Mouse (Mus musculus) stomach, embryonic 14.5 days (tissue): Measurements from ENCODE around the gene Alb. TPM values are rescaled to one million over a fixed set of nuclear protein-coding genes. Genes with fewer than 3 reads are reported as not detected.
A peak's percentile ranks its signal among the peaks of the same experiment; 100 is the strongest.

Source experiments
- ATAC-seq: fragments of 200-750 bp; cut with Nextera tagmentation; 2 replicates; pipeline ENCODE4 v1.8.0; 2017; ENCODE audit warnings: low read depth, moderate TSS enrichment; ENCODE audit not compliant: insufficient number of reproducible peaks, insufficient read depth, low FRiP score
- H3K27ac ChIP-seq: fragments of 300-500 bp; sonication (generic); 2 replicates; pipeline ENCODE4 v1.5.1; 2014; ENCODE audit warnings: mild to moderate bottlenecking, low read length, moderate library complexity, mixed read lengths
- H3K27me3 ChIP-seq: fragments of 300-500 bp; sonication (generic); 2 replicates; pipeline ENCODE4 v1.6.1; 2014; ENCODE audit warnings: low read length, control low read depth, mixed read lengths; ENCODE audit not compliant: control insufficient read depth, insufficient read depth
- H3K36me3 ChIP-seq: fragments of 300-500 bp; sonication (generic); 2 replicates; pipeline ENCODE4 v1.6.1; 2014; ENCODE audit warnings: mild to moderate bottlenecking, control low read depth, low read length, moderate library complexity, mixed read lengths; ENCODE audit not compliant: control insufficient read depth, insufficient read depth
- H3K4me1 ChIP-seq: fragments of 300-500 bp; sonication (generic); 2 replicates; pipeline ENCODE4 v1.6.1; 2014; ENCODE audit warnings: low read length, control low read depth, mixed read lengths; ENCODE audit not compliant: control insufficient read depth, insufficient read depth
- H3K4me2 ChIP-seq: fragments of 300-500 bp; sonication (generic); replicated peaks from 2 replicates; pipeline ENCODE4 v1.6.1; 2014; ENCODE audit warnings: low read depth, low read length, control low read depth
- H3K4me3 ChIP-seq: fragments of 300-500 bp; sonication (generic); 2 replicates; pipeline ENCODE4 v1.5.1; 2014; ENCODE audit warnings: low read depth, low read length, control low read depth
- H3K9ac ChIP-seq: fragments of 300-500 bp; sonication (generic); replicated peaks from 2 replicates; pipeline ENCODE4 v1.6.1; 2014; ENCODE audit warnings: low read depth, mild to moderate bottlenecking, control low read depth, low read length, moderate library complexity, mixed read lengths
- H3K9me3 ChIP-seq: fragments of 300-500 bp; sonication (generic); 2 replicates; pipeline ENCODE4 v1.6.1; 2016; ENCODE audit warnings: low read depth, low read length, control low read depth; ENCODE audit not compliant: control insufficient read depth
- WGBS: fragments of 180-500 bp; shearing (Covaris S2); extraction: QIAGEN DNeasy Blood & Tissue Kit; methylation state at CpG from one replicate; pipeline ENCODE4 v1.1.7; 2014; 5-methylcytosine and 5-hydroxymethylcytosine counted together
- polyA plus RNA-seq: library from polyadenylated mRNA; unstranded; fragments of >200 nt; fragmentation: Nextera tagmentation; extraction: Ambion mirVana; gene quantifications from 2 replicates; pipeline ENCODE4 v1.2.1, GENCODE M21; 2014

Gene Alb
- polyA plus RNA-seq = 1.8 and 4.8 TPM in 2 replicates

DNA sequence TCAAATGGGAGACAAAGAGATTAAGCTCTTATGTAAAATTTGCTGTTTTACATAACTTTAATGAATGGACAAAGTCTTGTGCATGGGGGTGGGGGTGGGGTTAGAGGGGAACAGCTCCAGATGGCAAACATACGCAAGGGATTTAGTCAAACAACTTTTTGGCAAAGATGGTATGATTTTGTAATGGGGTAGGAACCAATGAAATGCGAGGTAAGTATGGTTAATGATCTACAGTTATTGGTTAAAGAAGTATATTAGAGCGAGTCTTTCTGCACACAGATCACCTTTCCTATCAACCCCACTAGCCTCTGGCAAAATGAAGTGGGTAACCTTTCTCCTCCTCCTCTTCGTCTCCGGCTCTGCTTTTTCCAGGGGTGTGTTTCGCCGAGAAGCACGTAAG is at the start of gene Alb:
Gene Alb (plus strand): TSS at position 279 of the 400 bp plus-strand sequence.
- H3K36me3 ChIP-seq = no peaks in the 10 kb centered on the region
- 80% methylated on average over 8 of the region's 8 CpGs for WGBS
- no peak for ATAC-seq
- no peak within 1 kb of the TSS for H3K9ac ChIP-seq
- no peak within 1 kb of the TSS for H3K4me3 ChIP-seq
- H3K27me3 ChIP-seq = no peaks in the 10 kb centered on the region
- H3K4me2 ChIP-seq = no peak within 1 kb of the TSS
- H3K4me1 ChIP-seq = no peaks in the 10 kb centered on the region
- H3K9me3 ChIP-seq = no peaks in the 10 kb centered on the region
- no peak within 1 kb of the TSS for H3K27ac ChIP-seq

DNA sequence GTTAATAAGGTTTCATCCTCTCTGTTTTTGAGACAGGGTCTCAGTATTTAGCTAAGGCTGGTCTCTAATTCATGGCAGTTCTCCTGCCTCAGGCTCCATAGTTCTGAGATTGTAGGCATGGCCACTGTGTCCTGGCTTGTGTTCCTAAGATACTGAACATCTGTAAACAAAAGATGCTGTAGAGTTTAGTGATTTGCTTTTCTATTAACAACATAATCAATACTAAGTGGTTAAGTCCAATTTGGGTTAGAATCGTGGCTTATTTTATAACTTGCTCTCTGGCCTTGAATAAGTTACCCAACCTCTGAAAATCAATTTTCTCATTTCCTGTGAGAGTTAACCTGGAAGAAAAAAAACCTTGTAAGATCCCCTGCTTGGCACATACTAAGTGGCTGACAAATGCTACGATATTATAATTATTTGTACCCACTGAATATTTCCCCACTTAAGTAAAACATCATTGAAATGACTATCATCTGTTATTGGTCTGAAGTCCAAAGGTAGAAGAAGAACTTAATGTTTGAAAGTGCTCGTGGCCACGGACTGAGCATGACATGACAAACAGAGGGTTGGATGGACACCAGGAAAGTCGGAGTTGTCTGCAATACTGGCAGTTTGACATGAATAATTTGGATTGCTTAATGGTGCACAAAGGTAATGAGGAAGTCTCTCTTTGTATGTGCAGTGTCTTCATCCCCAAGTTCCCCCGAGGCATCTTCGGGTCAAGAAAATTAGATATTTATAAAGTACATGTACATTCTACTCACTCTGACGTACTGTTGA is 46.4 kb upstream of the Alb start:
- Histone ChIP-seq H3K9me3 (no peaks in the 10 kb centered on the region), H3K4me2 (no peak overlapping the region), H3K4me3 (no peak overlapping the region), H3K9ac (no peak overlapping the region), H3K27me3 (no peaks in the 10 kb centered on the region), H3K4me1 (0 out of 2 replicates have a peak, but pooled peaks cover 3% of the 10 kb centered on the region), H3K36me3 (no peaks in the 10 kb centered on the region), H3K27ac (no peak overlapping the region; the same call in 1 of the 2 replicates)
- ATAC-seq = no peak
- WGBS = 61% methylated on average over 8 of the region's 8 CpGs

DNA sequence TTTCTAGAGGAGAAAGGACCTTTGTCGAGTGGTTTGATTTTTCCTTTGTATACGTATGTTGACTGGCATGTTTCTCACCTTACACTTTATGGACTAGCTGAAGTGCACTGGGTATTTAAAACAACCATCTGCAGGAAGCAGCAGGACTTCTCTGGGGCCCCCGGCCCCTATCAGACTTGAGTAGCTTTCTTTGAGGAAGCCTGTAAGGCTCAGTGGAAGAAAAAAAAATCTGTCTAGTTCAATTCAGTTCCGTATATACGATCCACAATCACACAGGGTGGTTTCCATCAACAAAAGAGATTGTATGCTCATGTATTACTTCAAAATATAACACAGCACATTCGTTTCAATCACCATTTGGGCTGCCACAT is 45.8 kb upstream of the Alb start:
- H3K36me3 ChIP-seq = no peaks in the 10 kb centered on the region
- H3K9ac ChIP-seq = no peak overlapping the region
- WGBS = 27% methylated on average over 6 of the region's 6 CpGs
- ATAC-seq = no peak
- no peaks in the 10 kb centered on the region for H3K27me3 ChIP-seq
- 0 out of 2 replicates have a peak, but pooled peaks cover 3% of the 10 kb centered on the region for H3K4me1 ChIP-seq
- no peak overlapping the region for H3K4me3 ChIP-seq
- H3K4me2 ChIP-seq = no peak overlapping the region
- H3K27ac ChIP-seq = no peak overlapping the region; the same call in 1 of the 2 replicates
- H3K9me3 ChIP-seq = no peaks in the 10 kb centered on the region

DNA sequence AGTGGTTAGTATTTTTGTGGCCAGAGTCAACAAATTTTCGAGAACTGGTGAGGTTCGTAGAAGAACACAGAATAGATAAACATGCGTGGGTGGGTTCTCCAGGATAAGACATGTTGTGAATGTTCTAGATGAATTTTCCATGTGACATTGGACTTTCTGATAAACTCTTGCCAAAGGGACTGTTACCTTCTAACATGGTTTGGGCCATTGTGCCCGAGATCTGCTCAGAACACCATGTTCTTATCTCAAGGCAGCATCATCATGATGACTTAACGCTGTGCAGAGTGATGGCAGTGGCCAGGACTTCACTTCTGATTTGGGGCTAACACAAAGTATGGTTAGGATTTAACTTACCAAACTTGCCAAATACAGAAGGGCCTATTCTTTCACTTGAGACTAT is 36.1 kb upstream of the Alb start:
- H3K27ac ChIP-seq = no peak overlapping the region
- no peaks in the 10 kb centered on the region for H3K27me3 ChIP-seq
- H3K4me1 ChIP-seq = no peaks in the 10 kb centered on the region
- ATAC-seq = no peak
- 80% methylated on average over 5 of the region's 5 CpGs for whole genome bisulfite sequencing
- no peak overlapping the region for H3K4me2 ChIP-seq
- H3K4me3 ChIP-seq = no peak overlapping the region
- no peak overlapping the region for H3K9ac ChIP-seq
- no peaks in the 10 kb centered on the region for H3K36me3 ChIP-seq
- no peaks in the 10 kb centered on the region for H3K9me3 ChIP-seq

DNA sequence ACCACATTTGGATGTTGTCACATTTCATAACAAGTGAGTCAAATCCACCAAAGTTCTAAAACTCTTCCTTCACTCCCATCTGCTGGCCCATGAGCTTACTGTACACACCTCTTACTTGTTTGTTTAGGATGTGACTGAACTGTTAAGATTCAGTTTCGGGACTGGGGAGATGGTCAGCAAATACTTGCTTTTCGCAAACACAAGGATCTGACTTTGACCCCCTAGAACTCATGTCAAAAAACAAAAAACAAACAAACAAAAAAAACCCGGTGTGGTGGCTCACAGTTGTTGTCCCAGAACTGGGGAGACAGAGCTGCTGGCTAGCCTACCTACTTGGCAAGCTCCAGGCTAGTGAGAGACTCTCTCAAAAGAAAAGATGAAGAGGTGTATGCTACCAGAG is 35.5 kb upstream of the Alb start:
- ATAC-seq = no peak
- WGBS = 78% methylated on average over 3 of the region's 3 CpGs
- Histone ChIP-seq H3K4me2 (no peak overlapping the region), H3K9me3 (no peaks in the 10 kb centered on the region), H3K27ac (no peak overlapping the region), H3K9ac (no peak overlapping the region), H3K4me3 (no peak overlapping the region), H3K4me1 (no peaks in the 10 kb centered on the region), H3K36me3 (no peaks in the 10 kb centered on the region), H3K27me3 (no peaks in the 10 kb centered on the region)

DNA sequence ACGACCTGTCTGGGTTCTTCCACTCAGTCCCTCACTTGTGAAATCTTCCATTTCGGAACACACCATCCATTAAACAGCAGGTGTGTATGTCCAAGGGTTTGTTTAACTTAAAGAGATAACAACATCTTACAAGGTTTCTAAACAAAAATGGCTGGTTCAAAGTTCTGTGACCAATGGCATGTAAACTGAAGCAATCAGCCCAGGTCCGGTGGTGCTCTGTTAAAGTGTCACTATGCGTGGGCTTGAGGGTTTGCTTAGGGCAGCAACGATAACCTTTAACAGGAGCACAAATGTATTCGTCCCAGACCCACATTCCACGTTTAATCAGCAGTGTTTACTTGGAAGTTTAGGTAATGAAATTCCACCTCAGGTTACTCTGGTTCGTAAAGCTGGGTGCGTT is 29.6 kb upstream of the Alb start:
- Histone ChIP-seq H3K27ac (no peak overlapping the region), H3K4me3 (no peak overlapping the region), H3K27me3 (no peaks in the 10 kb centered on the region), H3K4me2 (no peak overlapping the region), H3K9me3 (no peaks in the 10 kb centered on the region), H3K36me3 (no peaks in the 10 kb centered on the region), H3K4me1 (no peaks in the 10 kb centered on the region), H3K9ac (no peak overlapping the region)
- WGBS = 25% methylated on average over 9 of the region's 9 CpGs
- 0 out of 2 replicates have a peak, but pooled peaks have one; percentile 61 for ATAC-seq

DNA sequence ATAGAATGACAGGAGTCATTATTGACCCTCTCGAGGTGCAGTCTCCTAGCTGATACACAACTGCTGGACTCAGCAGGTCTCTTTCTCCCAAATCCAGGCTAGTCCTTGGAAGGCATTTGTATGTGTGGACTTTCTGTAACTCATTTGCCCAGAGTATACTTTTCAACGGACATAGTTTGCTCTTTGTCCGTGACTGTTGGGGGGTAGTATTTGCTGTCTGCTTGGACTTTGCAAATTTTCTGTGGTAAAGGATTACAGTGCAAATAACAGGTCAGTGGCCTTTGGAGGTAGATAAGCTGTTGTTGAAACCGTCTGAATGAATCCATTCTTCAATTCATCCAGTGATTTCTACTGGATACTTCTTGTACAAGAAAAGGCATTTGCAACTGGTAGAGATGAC is 21.5 kb upstream of the Alb start:
- no peaks in the 10 kb centered on the region for H3K36me3 ChIP-seq
- no peak overlapping the region for H3K27ac ChIP-seq
- ATAC-seq = peak; percentile 46; the same call in 1 of the 2 replicates
- H3K9ac ChIP-seq = no peak overlapping the region
- no peaks in the 10 kb centered on the region for H3K9me3 ChIP-seq
- no peaks in the 10 kb centered on the region for H3K27me3 ChIP-seq
- 58% methylated on average over 4 of the region's 4 CpGs for WGBS
- no peak overlapping the region for H3K4me2 ChIP-seq
- no peak overlapping the region for H3K4me3 ChIP-seq
- no peaks in the 10 kb centered on the region for H3K4me1 ChIP-seq

DNA sequence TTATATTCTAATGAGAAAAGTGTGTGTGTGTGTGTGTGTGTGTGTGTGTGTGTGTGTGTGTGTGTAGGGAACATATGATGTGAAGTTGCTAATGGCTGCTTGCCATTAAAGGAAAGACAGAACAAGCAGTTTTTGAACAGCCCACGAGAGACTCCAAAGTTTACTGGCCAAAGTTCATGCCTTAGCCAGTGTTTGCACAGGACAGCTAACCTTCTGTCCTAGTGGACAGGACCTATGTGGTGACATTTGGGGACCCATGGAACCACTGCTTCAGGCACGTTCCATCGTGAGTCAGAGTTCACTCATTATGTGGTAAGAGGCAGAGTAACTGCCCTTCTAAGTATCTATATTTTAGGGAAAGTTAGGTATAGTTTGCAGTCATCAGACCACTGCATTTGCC is 13.1 kb upstream of the Alb start:
- no peak overlapping the region for H3K4me3 ChIP-seq
- no peak overlapping the region for H3K27ac ChIP-seq
- 73% methylated on average over 3 of the region's 3 CpGs for WGBS
- H3K4me2 ChIP-seq = no peak overlapping the region
- no peaks in the 10 kb centered on the region for H3K9me3 ChIP-seq
- no peaks in the 10 kb centered on the region for H3K4me1 ChIP-seq
- ATAC-seq = no peak
- no peak overlapping the region for H3K9ac ChIP-seq
- no peaks in the 10 kb centered on the region for H3K36me3 ChIP-seq
- H3K27me3 ChIP-seq = no peaks in the 10 kb centered on the region

DNA sequence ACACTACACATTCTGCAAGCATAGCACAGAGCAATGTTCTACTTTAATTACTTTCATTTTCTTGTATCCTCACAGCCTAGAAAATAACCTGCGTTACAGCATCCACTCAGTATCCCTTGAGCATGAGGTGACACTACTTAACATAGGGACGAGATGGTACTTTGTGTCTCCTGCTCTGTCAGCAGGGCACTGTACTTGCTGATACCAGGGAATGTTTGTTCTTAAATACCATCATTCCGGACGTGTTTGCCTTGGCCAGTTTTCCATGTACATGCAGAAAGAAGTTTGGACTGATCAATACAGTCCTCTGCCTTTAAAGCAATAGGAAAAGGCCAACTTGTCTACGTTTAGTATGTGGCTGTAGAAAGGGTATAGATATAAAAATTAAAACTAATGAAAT is 10.7 kb upstream of the Alb start:
- H3K4me3 ChIP-seq = no peak overlapping the region
- no peak overlapping the region for H3K9ac ChIP-seq
- H3K4me1 ChIP-seq = no peaks in the 10 kb centered on the region
- H3K27ac ChIP-seq = no peak overlapping the region
- no peaks in the 10 kb centered on the region for H3K36me3 ChIP-seq
- no peak overlapping the region for H3K4me2 ChIP-seq
- 70% methylated on average over 5 of the region's 5 CpGs for whole genome bisulfite sequencing
- no peaks in the 10 kb centered on the region for H3K9me3 ChIP-seq
- no peaks in the 10 kb centered on the region for H3K27me3 ChIP-seq
- no peak for ATAC-seq
